Mouse (Mus musculus): ENCODE measurements around the gene Adamtsl1.
A peak's percentile ranks its signal among the peaks of the same experiment; 100 is the strongest.

Gene Adamtsl1

DNA sequence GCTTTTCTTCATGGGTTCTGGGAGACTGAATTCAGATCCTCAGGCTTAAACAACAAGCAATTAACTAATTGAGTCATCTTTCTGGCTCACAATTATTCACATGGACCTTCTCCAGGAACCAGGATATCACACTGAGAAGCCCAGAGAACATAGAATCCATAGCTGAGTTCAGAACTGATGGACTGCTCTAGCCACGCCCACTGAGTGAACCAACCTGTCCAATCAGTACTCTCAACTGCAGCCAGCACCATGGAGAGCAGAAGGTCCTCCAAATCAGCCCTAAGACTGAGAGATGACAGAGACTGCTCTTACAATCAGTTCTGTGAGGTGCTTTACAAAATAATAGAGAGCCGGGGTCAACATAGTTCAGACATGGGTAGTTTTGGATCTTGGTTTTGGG, 276.3 kb downstream of the Adamtsl1 start:
- DNase-seq (ENCODE audit: low spot score in 2 of 2), result no peak

DNA sequence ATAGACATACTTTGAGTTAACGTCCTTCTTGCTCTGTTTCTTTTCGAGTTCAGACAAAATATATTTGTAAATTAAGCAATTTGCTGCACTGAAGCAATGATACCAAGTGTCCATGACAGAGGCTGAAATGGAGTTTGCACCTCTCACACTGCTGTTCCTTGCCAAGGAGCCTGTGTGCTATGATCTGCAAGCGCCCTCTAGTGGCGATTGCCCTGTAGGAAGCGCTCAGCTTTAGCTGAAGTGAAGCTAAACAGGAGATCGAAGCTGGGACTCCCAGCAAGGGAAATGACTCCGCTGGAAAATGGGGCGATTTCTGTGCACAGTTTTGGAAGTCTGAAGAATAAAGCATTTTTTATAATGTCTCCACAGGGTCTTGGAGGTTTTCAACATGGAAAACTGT, 287.8 kb downstream of the Adamtsl1 start:
- DNase-seq (ENCODE audit: low spot score in 2 of 2), result peak; percentile 23 to 76

DNA sequence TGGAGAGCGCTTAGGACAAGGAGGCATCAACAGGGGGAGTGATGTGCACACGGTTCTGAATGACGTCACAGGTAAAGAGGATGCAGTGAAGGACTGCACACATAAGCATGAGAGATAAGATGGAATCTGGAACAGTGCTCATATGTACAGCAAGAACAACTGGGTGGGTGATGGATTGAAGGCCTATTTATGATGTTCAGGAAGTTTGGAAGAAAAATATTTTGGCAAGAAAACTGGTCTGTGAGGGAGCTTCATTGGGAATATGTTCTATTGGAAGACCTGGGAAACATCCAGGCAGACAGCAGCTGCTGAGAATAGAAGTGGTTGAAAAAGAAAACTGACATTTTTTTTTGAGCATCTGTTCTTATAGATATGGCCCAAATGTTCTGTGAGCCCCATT, 300.4 kb downstream of the Adamtsl1 start:
- DNase-seq (ENCODE audit: low spot score in 2 of 2), result no peak

DNA sequence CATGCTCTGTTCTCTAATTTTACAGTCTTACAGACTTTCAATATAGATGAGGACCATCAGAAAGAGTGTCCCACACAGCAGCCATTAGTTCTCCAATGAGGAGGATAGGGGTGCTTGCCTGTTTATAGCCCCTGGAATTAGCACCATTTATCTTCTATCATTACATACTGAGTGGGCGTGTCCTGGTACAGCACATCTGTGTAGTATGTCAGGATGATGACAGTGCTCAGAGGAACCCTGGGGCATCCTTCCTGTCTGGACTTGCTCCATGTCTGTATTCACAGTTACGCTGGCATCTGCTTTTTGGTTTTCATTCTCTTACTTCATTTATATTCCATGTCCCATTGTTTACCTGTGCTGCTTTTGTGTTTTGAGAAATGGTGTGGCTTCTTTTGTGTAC, 304.5 kb downstream of the Adamtsl1 start:
- no peak for DNase-seq (ENCODE audit: low spot score in 2 of 2)

DNA sequence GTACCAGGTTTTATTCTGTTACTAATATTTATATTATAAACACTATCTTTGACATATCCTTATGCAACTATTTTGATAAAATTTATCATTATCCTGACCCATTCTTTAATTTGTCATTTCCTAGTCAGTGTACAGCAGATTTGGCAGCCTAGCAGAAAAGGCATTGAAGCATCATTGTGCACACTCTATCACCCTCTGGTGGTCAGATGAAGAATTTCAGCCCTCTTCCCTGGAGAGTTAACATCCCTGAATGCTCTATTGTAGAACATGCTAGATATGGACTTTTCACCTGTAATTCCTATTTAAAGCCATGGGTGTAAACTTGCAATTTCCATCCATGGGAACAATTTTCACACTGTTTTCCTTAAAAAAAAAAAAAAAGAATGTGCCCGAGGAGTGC, 305.2 kb downstream of the Adamtsl1 start:
- DNase-seq (ENCODE audit: low spot score in 2 of 2), result no peak

DNA sequence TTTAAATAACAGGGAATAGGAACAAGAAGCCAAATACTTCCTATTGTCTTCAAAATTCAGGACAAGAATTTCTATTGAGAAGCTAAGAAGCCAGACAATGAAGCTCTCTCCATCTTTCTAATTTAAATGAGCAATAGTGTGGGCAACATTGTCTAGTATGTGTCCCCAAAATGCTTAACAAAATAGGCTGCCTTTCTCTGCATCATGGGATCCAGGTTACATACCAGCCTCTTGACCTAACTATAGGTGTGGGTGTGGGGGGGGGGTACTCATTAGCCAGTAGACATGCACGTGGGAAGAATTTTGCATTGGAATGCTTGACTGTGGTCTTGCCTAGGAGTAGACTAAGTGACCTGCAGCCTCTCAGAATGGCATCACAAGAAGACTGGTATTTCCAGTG, 305.9 kb downstream of the Adamtsl1 start:
- no peak for DNase-seq (ENCODE audit: low spot score in 2 of 2)

DNA sequence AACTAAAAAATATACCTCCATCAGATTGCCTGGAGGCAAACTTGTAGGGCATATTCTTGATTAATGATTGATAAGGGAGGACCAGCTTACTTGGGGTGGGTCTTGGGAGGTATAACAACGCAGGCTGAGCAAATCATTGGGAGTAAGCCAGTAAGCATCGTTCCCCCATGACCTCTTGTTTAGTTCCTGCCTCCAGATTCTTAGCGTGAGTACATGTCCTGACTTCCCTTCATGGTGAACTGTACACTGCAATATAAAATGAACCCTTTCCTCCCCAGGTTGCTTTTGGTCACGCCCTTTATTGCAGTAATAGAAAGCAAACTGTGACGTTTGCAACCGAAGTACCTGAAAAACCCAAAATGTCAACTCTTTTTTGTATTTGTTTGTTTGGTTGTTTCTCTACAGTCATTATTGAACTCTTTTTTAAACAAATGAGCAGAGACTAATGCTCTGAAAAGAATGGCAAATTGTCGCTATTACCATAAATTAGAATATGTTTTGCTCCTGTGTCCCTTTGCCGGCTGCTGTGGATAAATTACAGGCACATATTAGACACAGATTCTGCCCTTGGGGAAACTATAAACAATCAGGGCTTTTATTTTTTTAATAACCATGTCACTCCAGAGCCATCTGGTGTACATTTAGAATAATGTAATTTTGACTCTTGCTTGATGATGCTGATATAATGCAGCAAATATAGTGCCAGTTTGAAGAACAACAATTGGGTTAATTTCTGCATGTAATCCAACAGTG, 310.2 kb downstream of the Adamtsl1 start:
- DNase-seq (ENCODE audit: low spot score in 2 of 2), result no peak

DNA sequence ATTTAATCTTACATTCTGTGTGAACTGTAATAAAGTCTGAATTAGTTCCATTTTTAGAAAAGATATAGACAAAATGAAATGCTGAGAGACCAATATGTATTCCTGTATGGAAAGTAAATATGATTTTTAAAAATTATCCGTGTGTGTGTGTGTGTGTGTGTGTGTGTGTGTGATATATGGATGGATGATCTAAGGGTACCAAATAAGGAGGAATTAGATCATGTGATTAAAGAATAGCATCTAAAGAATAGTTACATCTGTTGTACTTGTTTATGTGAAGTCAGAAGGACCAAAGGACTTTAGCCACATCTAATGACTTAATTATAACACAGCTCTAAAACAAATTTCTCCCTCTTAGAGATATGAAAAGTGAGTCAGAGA, 310.7 kb downstream of the Adamtsl1 start:
- no peak for DNase-seq (ENCODE audit: low spot score in 2 of 2)

DNA sequence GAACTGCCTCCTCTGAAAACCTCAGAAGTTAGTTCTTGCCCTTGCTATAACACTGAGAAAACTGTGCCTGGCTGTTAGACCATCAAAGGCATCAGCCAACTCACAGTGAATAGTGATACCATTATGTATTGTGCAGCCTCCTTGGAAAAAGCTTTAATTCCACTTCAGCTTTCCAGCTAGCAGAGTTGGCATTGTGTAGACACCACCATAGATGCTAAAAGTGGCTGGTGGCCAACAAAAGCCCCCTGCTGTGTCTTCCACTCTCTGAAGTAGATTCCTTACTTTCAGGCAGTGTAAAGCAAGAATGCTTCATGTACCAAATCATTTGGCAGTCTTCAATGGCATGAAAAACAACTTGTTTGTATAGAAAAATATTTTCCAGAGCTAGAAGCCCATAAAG, 323.1 kb downstream of the Adamtsl1 start:
- no peak for DNase-seq (ENCODE audit: low spot score in 2 of 2)

DNA sequence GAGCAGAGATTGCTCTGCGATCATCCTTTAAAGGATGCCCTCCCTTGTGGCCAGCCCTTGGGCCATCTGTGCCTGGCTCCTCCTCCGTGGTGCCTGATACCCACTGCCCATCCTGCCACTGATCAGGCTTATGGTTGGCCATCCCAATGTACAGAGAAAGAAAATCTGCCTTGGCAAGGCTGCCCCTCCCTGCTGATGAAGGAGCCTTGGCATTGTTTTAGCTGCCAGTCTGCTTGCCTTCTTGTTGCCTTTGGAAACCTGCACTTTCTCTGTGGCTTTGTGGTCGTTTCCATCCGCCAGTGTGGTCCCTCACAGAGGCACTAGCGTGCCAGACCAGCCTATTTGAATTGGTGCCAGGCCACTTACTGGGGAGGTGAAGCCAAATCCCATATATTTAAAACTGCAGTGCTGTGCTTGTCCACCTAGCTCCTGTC, 323.6 kb downstream of the Adamtsl1 start:
- no peak for DNase-seq (ENCODE audit: low spot score in 2 of 2)

DNA sequence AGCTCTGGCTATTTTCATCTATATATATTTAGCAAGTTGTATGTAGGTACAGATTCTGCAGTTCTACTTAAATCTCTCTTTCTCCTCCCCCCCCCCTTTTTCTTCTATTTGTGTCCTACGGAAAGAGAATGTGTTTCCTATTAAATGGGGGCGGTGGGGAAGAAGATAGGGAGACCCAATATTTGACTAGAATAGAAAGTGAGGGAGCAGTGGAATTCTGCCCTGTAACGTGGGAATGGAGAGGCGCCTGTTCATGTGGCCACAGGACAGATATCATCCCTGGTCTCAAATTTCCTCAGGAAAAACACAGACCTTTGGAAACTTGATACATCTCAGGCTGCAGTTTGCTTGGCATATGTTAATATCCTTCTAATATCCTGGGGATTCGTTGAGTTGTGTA, 324.1 kb downstream of the Adamtsl1 start:
- no peak for DNase-seq (ENCODE audit: low spot score in 2 of 2)

DNA sequence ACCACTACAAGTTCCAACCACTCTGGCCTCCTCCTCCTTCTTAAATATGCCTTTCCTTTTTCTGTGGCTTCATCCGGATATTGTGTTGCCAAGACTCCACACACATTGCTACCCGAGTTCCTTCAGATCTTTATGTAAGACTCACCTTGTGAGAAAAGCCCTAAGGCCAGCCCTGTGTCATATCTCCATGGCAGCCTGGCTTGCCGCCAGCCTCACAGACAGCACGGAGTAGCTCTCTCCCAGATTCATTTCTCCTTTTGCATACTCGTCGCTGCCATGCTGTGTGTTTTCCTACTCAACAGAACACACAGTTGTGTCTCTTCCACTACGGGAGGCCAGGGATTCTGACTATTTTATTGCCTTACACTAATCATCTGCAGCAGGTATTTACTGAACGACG, 328.1 kb downstream of the Adamtsl1 start:
- no peak for DNase-seq (ENCODE audit: low spot score in 2 of 2)

DNA sequence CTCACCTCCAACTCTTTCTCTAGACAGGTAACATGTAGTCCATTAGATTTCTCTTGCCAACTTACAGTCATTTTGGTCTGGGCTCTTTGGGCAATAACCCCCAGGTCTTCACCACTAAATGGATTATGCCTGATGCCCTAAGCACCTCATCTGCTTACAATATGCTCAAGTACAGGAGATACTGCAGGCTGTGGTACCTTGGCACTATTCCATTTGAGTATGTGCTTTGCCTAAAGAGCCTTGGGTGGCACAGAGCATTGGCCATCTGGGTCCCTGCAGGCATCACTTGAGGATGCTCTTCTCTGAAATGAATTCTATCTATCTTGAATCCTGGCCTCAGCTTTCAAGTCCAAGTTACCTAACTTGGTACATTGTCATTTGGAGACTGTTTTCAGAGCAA, 330.4 kb downstream of the Adamtsl1 start:
- no peak for DNase-seq (ENCODE audit: low spot score in 2 of 2)

DNA sequence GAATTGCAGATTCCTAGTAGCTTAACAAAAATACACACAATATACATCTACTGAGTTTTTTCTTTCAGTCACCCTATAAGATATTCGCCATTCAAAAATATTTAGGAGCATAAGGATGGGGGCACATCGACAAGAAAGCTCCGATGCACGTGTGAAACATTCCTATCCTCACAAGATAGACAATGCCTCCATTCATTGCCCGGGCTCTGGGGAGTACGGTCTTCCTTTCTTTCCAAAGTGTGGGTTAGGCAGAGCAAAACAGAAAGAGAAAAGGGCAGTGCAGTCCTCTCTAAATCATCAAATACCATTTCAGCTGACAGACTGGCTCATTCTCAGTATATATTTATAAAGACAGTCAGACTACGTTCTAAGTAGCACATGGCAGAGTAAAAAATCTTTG, 332.0 kb downstream of the Adamtsl1 start:
- DNase-seq (ENCODE audit: low spot score in 2 of 2), result no peak

DNA sequence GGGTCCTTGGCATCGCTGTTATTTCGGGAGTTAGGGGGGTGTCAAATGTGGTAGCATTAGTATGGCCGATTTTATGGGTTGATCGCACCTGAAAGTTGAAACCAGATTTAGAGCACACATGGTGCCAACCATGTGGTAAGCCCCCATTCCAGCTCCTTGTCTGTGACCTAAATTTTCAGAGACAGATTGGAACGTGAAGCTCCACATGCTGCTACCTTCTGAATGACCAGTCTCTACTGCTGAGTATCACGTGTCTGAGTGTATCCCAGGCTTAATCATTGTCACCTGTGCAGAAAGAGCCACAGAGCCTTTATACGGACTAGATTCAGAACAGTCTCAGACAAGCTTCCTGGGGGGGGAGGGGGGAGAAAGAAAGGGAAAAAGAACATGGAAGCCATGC, 339.4 kb downstream of the Adamtsl1 start:
- DNase-seq (ENCODE audit: low spot score in 2 of 2), result no peak

DNA sequence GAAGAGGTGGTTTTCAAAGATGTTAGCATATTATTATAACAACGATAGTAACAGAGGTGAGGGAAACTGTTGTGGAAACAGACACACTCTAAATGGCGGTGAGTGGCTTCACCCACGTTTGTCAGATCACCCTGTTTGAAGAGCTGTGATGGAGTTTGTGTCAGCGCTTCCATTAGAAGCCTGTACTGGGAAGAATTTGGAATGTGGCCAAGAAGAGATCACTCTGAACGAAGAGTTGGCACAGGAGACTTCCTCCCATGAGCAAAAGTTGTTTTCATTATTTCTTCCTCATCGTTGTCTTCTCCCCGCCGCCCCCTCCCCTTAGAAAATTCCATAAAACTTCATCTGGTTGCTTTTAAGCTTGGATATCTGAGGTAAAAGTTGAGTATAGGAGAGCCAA, 340.5 kb downstream of the Adamtsl1 start:
- DNase-seq (ENCODE audit: low spot score in 2 of 2), result no peak

DNA sequence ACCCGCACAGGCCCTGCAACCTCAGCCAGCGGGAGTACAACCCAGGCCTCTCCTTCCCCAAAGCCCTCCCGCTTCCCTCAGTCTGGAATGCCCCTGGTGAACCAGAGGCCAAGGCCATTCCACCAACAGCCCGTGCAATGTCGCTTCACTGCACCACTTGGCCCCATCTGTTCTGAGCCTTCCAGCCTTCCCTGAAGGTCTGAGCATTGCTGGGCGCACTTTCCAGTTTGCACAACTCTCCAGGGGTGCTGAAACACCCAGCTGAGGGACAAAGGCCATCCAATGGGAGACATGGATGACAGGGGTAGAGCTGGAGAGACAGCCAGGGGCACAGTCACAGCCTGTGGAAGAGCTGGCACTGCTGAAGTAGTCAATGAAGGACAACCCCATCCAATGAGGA, 365.4 kb downstream of the Adamtsl1 start:
- no peak for DNase-seq (ENCODE audit: low spot score in 2 of 2)

DNA sequence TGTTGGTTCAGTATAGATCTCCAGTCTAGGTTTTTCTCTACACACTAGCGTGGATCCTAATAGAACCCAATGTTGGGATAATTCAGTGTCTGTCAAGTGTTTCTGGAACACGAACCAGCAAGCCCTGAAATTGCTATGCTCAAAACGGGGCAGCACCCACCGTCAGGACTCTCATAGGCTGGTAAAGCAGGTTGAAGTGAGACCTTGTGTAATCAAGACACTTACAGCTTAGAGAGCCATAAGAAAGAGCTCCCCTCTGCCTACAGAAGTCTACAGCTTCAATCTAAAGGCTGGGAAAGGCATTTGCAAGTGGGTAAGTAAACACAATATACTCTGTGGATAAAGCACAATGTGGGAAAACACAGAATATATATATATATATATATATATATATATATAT, 367.3 kb downstream of the Adamtsl1 start:
- no peak for DNase-seq (ENCODE audit: low spot score in 2 of 2)

DNA sequence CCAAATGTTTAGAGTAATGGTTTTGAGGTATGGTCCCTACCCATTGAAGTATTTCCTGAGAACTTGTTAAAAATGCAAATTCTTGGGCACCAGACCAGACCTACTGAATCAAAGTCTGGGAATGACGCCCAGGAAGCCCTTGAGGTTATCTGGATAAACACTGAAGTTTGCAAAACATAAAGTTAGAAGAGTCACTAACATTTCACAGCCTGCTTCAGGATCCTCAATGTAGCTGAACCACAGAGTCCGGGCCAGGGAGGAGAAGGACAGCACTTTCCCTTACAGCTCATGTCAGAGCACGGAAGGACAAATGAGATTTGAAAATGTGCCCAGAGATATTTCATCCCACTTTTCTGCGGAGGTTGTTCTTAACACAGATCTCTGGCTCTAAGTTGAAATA, 370.1 kb downstream of the Adamtsl1 start:
- DNase-seq (ENCODE audit: low spot score in 2 of 2), result no peak

DNA sequence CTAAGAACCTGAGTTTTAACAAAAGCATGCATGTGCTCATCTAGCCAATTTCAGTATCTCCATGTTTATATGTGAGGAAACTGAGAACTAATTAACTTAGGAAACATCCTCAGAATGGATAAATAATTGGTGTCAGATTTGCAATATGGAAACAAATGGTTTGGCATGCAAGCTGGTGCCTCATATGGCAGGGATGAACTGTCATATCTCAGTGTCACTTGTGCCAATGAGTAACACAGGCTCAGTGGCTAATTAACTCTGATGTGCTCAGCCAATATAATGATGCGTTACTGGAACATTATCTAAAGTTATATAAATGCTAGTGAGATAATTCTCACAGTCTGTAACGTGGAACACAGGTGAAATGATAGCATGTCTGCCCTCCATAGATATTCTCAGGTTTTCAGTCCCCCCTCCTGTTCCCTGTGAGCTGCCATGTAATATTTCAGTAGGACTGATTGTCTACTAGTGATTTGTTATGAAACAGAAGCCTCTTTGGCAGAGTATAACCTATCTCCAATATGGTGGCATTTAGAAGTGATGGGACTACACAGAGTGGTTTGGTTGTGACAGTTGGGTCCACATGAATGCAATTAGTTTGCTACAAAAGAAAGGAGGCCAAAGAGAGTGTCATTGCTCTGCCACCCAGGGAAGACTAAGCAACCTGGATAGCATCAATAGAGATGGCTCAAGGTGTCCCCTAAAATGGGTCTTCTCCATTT, 376.1 kb downstream of the Adamtsl1 start:
- DNase-seq (ENCODE audit: low spot score in 2 of 2), result no peak

DNA sequence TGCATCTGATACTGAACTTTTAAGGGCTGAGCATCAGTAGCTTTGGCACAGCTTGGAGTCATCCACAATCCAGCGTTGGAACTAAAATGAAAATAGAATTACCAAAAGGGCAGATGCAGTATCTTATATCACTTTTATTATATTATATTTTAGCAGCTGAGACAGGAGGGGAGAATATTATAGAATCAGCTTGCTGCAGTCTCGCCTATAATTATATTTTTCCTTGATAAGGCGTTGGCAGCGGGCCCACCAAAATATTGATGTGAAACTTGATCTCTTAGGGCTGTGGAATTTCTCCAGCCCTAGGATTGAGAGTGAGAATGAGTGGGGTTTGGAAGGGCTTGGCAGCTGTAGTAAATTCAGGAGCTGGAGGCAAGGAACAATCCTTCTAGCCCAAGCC, 387.3 kb downstream of the Adamtsl1 start:
- no peak for DNase-seq (ENCODE audit: low spot score in 2 of 2)

DNA sequence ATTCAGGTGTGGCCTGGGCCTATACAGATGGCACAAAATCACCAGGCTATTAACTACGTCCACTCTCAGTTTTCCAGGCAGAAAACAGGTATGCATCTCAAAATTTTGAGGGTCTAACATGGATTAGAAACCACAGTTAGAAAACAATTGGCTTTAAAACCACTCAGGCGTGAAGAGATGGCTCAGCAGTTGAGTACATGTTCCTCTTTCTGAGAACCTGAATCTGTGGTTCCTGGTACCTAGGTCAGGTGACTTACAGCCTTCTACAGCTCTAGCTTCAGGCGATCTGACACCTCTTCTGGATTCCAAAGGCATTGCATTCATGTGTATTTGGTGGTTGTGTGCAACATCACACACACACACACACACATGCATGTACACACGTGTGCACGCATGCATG, 390.2 kb downstream of the Adamtsl1 start:
- DNase-seq (ENCODE audit: low spot score in 2 of 2), result no peak

DNA sequence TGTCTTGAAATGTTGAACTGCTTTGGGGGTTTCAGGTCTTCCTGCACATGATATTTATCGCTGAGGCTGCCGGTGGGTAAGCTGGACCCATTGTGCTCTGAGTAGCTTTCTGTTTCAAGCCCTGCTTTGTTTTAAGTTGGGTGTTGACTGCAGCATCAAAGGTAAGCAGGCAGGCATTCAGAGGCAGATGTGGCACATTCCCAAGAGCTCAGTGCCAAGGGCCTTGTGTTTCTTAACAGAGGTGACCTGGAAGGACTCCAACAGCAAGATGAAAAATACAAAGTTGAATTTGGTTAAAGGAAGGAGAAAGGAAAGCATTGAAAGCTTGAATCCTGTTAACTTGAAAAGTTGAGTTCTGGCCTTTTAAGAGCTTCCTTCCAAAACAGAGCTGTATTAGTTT, 402.1 kb downstream of the Adamtsl1 start:
- DNase-seq (ENCODE audit: low spot score in 2 of 2), result no peak

DNA sequence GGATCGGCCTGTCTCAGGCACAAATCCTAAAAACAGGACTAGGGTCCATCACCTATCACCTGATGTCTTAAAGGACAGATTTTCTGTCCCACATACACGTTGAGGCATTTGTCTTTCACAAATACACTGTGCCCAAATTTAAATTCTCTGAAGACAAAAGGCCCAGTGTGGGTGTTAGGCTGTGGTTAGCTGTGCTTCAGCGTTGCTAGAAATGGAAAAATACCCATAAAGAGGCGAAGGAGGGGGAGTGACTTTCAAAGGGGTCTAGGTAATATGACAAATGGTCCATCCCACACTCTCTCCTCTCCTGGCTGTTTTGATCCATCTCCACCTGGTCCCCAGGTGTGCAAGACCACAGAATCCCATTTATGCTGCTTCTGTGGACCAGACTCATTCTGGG, 404.4 kb downstream of the Adamtsl1 start:
- no peak for DNase-seq (ENCODE audit: low spot score in 2 of 2)

Measured in spleen, postnatal 4 days (tissue).